Mouse (Mus musculus) splenic B cell, adult 2 months (primary cell): Measurements from ENCODE around the gene Ndufs7.

Source experiments
- DNase-seq: peaks from one replicate; pipeline ENCODE4 v3.0.0-alpha.2; 2011; ENCODE audit warnings: low read depth, low spot score
- H3K27me3 ChIP-seq: 2 replicates; pipeline ENCODE4 v1.6.1; 2012; ENCODE audit warnings: mild to moderate bottlenecking, low read length, moderate library complexity, mixed read lengths; ENCODE audit not compliant: control insufficient read depth, poor library complexity, insufficient read depth, severe bottlenecking
- H3K36me3 ChIP-seq: 2 replicates; pipeline ENCODE4 v1.6.1; 2012; ENCODE audit warnings: mild to moderate bottlenecking, low read length, moderate library complexity, mixed read lengths; ENCODE audit not compliant: control insufficient read depth, poor library complexity, insufficient read depth, severe bottlenecking

Gene Ndufs7

DNA sequence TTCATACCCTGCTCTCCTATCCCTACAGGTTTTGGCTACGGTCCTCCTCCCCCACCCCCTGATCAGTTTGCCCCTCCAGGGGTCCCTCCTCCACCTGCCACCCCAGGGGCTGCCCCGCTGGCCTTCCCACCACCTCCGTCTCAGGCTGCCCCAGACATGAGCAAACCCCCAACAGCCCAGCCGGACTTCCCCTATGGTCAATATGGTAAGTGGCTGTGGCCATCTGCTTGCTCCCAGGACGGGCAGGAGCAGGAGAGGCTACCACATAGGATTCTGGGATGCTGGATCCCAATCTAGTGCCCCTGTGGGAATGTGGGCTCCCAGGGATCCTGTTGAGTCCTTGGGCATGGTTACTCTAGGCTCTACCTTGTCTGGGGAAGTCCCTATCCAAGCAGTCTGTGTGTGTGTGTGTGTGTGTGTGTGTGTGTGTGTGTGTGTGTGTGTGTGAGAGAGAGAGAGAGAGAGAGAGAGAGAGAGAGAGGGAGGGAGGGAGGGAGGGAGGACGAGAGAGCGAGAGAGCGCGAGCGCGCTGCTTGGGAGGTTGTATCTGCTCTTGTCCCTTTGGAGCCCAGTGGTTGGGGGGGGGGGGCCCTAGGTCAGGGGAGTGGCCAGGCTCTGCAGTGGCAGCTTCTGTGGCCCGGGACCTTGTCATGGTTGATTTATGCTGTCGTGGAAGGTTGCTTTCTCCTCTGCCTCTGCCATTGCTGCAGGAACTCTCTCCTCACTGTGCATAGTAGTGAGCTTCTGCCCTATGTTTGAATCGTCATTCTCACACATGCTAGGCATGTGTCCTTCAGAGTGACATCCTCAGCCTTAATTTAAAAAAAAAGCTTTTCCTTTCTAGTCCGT lies 36.5 kb downstream of the Ndufs7 start:
- Histone ChIP-seq H3K36me3 (peaks cover 6% of the 10 kb centered on the region), H3K27me3 (no peaks in the 10 kb centered on the region)
- DNase-seq: no peak

DNA sequence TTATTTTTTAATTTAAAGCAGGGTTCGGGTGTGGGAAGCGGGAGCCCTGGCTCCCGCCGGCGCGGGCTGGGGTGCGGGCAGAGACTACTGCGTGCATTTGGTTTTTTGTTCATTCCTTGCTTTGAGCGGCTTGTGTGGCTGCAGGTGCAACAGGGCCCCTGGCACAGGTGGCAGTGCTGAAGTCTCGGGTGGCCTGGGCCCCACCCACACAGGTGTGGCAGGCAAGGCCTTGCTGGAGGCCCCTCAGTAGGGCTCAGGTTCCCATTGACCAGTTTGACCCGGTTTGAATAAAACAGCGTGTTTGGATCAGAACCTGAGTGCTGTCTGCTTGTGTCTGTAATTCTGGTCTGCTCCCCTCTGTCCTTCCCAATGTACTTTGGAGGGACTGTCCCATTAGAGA lies 39.2 kb downstream of the Ndufs7 start:
- Histone ChIP-seq H3K27me3 (no peaks in the 10 kb centered on the region), H3K36me3 (peaks cover 6% of the 10 kb centered on the region; the same call in 1 of the 2 replicates)
- no peak for DNase-seq

DNA sequence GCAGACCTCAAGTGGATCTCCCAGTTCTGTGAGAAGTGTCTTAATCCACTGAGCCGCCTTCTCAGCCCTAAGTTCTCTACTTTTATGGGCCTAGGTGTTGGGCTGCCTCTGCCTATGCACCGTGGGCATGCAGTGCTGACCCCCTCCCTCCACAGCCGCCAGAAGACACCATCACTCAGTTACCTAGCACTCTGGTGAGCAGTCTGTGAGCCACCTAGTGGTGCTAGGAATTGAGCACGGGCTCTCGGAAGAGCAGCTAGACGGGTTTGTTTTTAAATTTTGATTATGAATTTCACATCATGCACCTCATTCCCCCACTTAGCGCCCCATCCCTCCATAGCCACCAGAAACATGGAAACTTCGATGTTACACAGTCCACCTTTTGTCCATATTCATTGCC lies 39.7 kb downstream of the Ndufs7 start:
- DNase-seq: no peak
- H3K27me3 ChIP-seq: no peaks in the 10 kb centered on the region
- peaks cover 9% of the 10 kb centered on the region; the same call in 1 of the 2 replicates for H3K36me3 ChIP-seq

DNA sequence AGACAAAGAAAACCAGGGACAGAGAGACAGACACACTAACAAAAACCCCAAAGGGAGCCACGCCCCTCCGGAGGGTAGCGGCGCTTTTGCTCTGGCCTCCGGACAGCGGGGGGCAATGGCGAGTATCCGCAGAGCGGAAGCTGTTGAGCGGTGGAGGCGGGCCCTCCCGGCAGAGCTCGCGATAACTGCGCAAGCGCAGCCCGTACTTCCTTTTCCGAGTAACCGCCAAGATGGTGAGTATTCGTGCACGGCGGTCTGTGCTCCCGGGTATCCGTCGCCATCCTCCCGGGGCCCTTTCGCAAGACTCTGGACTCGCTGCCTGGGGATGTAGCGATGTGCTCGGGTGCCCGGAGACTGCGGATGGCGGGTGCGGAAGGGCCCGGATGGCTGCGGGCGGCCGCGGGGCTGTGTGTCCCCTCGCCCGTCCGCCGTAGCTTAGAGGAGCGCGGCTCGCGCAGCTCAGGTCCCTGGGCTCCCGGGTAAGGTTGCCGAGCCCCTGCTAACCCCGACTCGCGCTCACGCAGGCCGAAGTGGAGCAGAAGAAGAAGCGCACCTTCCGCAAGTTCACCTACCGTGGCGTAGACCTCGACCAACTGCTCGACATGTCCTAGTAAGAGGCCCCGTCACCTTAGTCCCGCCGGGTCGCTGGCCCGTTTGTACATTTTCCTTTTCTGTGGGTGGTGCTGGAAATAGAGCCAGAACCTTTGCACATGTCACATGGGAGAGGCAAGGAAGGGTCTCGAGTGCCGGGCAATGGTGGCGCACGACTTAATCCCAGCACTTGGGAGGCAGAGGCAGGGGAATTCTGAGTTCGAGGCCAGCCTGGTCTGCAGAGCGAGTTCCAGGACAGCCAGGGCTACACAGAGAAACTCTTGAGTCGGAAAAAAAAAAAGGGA lies 43.6 kb downstream of the Ndufs7 start, which contains the start of gene Rps15:
TSS of gene Rps15 (plus strand) at position 203 of the 896 bp plus-strand sequence.
- peak; percentile 98 for DNase-seq
- H3K36me3 ChIP-seq: peaks cover 10% of the 10 kb centered on the region

DNA sequence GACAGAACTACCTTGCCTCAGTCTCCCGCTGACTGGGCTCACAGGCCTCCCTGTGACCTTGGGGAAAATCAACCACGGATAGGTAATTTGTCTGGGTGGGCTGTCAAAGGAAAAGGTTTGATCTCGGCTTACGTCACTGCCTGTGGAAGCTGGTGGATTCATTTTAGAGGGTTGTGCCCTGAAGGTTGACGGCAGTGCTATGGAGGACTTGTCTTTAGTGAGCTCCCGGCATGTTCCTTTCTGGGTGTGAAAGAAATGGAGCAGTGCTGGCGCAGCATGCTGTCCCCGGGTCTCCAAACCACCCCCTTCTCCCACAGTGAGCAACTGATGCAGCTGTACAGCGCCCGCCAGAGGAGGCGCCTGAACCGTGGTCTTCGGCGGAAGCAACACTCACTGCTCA lies 44.4 kb downstream of the Ndufs7 start:
- DNase-seq: no peak
- peaks cover 10% of the 10 kb centered on the region for H3K36me3 ChIP-seq

More for the DNA sequence above, 43.6 kb downstream of the Ndufs7 start, which contains the start of gene Rps15:
- H3K27me3 ChIP-seq: no peaks in the 10 kb centered on the region

DNA sequence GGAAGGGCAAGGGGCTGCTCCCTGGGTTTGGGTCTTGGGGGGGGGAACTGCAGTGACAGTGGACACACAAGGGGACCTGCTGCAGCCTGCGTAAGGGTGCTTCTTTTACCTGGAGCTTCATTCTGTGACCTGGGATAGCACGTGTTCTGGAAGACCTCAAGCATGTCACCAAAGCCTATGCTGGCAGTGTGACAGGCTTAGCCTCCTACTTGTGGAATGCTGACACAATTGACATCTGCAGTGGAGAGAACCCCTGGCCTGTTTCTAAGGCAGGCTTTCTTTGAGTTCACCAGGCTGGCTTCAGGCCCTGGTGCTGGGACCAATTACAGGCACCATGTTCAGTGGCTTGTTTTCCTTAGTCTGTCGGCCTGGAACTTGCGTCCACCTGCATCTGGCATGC lies 45.4 kb downstream of the Ndufs7 start:
- Histone ChIP-seq H3K27me3 (no peaks in the 10 kb centered on the region), H3K36me3 (peaks cover 10% of the 10 kb centered on the region)
- DNase-seq: no peak

More for the DNA sequence above, 44.4 kb downstream of the Ndufs7 start:
- H3K27me3 ChIP-seq: no peaks in the 10 kb centered on the region

DNA sequence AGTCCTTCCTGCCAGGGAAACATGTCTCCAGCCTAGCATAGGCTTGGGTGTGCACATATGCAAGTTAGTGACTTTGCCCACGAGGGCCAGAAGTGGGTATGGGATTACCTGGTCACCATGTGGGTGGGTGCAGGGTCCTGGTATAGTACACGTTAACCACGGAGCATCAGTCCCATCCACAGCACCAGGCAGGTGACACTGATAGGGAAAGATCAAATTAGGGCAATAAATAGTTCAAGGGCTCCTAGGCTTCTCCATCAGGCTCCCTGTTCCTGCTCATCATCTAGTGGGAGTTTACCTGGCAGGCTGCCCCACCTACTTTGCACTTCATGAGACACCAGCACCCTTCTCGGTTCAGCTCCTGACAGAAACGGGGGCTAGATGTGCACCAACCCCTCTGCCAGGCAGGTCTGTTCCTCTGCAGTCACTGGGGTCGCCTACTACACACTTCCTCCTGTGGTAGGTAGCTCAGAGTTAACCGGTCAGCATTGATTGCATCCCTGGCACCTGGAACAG lies 45.9 kb downstream of the Ndufs7 start:
- Histone ChIP-seq H3K36me3 (peaks cover 10% of the 10 kb centered on the region), H3K27me3 (no peaks in the 10 kb centered on the region)
- no peak for DNase-seq

DNA sequence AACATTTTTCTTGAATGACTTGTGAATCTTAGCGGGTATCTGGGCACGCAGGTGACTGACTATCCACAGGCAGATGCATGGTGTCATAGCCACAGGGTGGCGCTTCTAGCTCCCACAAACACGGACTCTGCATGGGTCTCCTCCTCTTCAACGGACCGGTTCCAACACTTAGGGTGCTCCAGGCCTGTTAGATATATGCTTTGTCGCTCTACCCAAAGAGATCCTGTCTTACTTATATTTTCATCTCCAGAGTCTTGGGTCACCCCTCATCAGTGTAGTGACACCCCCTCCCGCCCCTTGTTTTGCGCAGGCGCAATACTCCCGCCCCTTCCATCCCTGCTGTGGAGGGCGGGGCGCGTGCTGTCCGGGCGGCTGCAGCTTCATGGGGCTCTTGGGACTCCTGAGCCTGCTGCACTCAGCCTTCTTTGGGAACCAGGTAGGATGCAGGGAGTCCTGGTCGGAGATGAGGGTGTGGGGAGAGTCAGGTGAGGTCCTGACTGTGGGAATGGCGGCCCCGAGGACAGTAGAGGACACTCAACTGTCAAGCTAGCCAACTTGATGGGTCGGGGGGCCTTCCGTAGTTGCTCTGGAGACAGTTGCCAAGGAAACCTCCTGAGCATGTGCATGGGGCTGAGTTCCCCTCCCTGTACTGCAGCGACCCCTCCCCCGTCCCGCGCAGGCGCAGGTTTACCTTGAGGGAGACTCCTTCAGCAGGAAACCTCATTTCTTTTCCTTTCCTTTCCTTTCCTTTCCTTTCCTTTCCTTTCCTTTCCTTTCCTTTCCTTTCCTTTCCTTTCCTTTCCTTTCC lies 46.9 kb downstream of the Ndufs7 start, which contains the start of gene Apc2:
TSS of gene Apc2 (plus strand) at position 360 of the 808 bp plus-strand sequence.
- DNase-seq: peak; percentile 85
- Histone ChIP-seq H3K27me3 (no peaks in the 10 kb centered on the region; the same call in 1 of the 2 replicates), H3K36me3 (peaks cover 10% of the 10 kb centered on the region)

DNA sequence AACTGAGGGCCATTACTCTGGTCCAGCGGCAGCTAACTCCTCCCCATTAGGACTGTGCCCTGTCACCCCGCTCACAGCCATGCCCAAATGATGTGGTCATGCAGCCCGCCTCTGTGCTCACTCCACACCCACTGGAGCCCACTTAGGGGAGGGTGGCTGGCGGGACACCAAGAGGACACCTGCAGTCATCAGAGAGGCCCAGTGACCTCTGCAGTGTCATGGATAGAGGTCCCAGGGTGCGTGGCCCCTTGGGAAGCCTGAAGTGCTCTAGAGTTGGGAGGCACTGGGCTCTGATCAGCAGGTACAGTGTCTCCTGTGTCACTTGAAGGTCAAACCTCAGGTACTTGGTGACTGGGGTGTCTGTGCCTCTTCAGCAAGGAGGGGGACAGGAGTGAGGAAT lies 47.9 kb downstream of the Ndufs7 start:
- DNase-seq: no peak
- Histone ChIP-seq H3K27me3 (no peaks in the 10 kb centered on the region; the same call in none of the 2 replicates), H3K36me3 (peaks cover 10% of the 10 kb centered on the region)

DNA sequence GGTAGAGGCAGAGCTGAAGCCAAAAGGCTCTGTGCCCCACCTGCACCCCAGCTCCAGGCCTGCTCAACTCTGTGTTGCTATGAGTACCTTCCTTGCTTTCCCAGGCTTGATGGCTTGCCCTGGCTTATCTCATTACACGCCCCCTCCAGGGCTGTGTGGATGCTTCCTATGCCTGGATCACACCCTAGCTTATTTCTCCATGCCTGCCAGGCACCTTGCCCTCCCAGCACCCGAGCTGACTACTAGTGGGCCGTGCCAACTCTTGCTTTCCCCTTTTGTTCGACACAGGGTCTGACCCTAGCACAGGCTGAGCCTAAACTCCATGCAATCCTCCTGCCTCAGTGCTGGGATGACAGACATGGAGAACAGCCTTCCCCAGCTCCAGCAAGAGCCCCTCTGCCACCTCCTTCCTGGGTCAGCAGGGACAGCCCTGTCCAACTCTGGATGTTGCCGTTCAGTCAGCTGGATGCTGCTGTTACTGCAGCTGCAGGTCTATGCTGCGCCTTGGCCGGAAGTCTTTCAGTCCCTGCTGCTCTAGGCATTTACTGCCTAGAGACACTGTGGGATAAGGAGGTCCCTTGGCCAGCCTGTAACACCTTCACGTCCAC lies 48.7 kb downstream of the Ndufs7 start:
- peaks cover 10% of the 10 kb centered on the region for H3K36me3 ChIP-seq
- H3K27me3 ChIP-seq: no peaks in the 10 kb centered on the region; the same call in none of the 2 replicates
- no peak for DNase-seq

DNA sequence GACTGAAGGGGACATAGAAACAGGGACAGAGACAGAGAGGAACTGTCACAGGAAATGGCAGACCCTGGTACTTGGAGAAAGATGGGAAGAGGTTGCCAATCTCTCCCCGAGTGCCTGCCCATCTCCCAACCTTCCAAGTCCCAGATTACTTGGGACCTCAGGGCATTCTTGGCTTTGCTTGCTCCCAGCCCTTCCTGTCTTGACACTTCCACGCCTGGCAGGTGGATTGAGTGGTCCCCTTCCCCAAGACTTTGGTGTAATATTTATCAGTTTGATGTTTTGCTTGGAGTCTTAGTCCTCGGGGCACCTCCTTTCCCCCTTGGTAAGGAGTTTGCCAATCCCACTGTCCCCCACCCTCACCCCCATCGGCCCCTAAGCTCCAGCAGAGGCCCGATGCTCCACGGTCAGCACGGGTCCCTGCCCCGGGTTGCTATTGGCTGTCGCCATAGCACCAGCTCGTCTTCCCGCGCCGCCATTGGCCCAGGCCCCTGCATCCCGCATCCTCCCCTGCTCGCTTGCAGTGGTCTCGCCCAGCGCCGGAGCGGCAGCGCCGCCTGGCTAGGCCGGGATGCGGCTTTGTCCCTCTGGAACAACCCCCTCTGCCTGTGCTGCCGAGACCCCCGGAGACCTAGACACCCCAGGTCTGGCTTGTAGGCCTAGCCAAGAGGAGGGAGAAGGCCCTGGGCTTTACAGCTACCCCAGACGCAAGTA lies 49.8 kb downstream of the Ndufs7 start:
- Histone ChIP-seq H3K27me3 (no peaks in the 10 kb centered on the region; the same call in none of the 2 replicates), H3K36me3 (peaks cover 6% of the 10 kb centered on the region)
- no peak for DNase-seq

DNA sequence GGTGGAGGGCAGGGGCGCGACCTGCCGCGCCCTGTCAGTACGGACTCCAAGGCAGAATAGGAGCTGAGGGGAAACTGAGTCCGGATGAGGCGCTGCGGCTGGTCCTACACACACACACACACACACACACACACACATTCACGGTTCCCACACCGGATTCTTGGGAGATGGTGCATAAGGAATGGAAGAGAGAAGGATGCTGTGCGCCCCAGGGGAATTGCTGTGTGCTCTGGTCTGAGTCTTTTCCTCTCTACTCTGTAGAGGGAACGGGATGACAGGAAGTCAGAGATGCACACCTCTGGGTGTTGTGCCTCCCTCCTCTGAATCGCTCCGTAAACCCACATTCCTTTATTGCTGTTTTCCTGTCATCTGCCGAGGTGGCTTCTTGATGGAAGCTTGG lies 50.4 kb downstream of the Ndufs7 start:
- Histone ChIP-seq H3K36me3 (peaks cover 5% of the 10 kb centered on the region), H3K27me3 (no peaks in the 10 kb centered on the region; the same call in none of the 2 replicates)
- DNase-seq: no peak

DNA sequence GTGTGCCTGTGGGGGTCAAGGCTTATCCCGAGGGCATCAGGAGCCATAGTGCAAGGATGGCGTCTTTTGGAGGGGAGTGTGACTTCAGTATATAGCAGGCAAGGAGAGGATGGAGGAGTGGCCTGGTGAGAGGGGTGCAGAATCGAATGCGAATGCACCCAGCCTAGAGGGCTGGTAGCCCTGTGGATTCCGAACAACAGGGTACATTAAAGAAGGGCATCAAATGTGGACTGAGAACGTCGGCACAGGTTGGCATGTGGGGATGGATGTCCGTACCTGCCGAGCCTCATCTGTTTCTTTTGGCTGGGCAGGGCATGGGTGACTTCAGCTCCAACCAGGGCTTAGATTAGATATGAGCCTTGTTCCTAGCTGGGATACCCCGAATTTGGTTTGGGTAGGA lies 50.9 kb downstream of the Ndufs7 start:
- Histone ChIP-seq H3K36me3 (peaks cover under 1% of the 10 kb centered on the region; the same call in 1 of the 2 replicates), H3K27me3 (no peaks in the 10 kb centered on the region; the same call in none of the 2 replicates)
- no peak for DNase-seq
